Mouse (Mus musculus) ES-Bruce4 (cell line): ENCODE measurements at regions not wholly inside any gene's neighbourhood (a gene's known extent, or its start where the extent isn't known, plus 50 kb on each side); places are given as distances from the start of the nearest gene placed in this dataset.

ENCODE experiments used
- CTCF ChIP-seq: IDR thresholded peaks from one replicate; pipeline ENCODE4 v1.8.1; 2011; ENCODE audit warnings: low read depth, low read length
- EP300 ChIP-seq: IDR thresholded peaks from 2 replicates; pipeline ENCODE4 v1.6.1; 2011; ENCODE audit warnings: low read depth, low read length; ENCODE audit not compliant: insufficient read depth

GRCm38 (mm10) chr13:6767936-6768588, 119.5 kb upstream of the Pfkp start:
- TF ChIP-seq CTCF = no peak
- no peak for TF ChIP-seq EP300
